Mouse (Mus musculus): ENCODE results near the gene Slc30a4.

Gene Slc30a4

GRCm38 (mm10) chr2:122702181-122703036 lies at the start of gene Slc30a4:
TSS of gene Slc30a4 (minus strand) at chr2:122702663.
- peak; percentile 14 to 60 for DNase-seq (ENCODE audit: low spot score in 2 of 2)

GRCm38 (mm10) chr2:122746461-122746860 lies 44.0 kb upstream of the Slc30a4 start:
- DNase-seq (ENCODE audit: low spot score in 2 of 2) = no peak

- no peak for DNase-seq (ENCODE audit: low spot score in 2 of 2)
Measured at GRCm38 (mm10) chr2:122739023-122739422, 36.6 kb upstream of the Slc30a4 start.

- DNase-seq (ENCODE audit: low spot score in 2 of 2) = peak; percentile 77 to 90
Measured at GRCm38 (mm10) chr2:122737894-122738830, 35.7 kb upstream of the Slc30a4 start, which contains the start of gene Bloc1s6. TSS of gene Bloc1s6 (plus strand) at chr2:122738503.

- no peak for DNase-seq (ENCODE audit: low spot score in 2 of 2)
Measured at GRCm38 (mm10) chr2:122731456-122731855, 29.0 kb upstream of the Slc30a4 start.

- DNase-seq (ENCODE audit: low spot score in 2 of 2) = peak; percentile 24 to 70
Measured at GRCm38 (mm10) chr2:122725604-122726003, 23.1 kb upstream of the Slc30a4 start.

- no peak for DNase-seq (ENCODE audit: low spot score in 2 of 2)
Measured at GRCm38 (mm10) chr2:122720564-122720963, 18.1 kb upstream of the Slc30a4 start.

GRCm38 (mm10) chr2:122719232-122719631 lies 16.8 kb upstream of the Slc30a4 start:
- no peak for DNase-seq (ENCODE audit: low spot score in 2 of 2)

GRCm38 (mm10) chr2:122716301-122716842 lies 13.9 kb upstream of the Slc30a4 start:
- no peak for DNase-seq (ENCODE audit: low spot score in 2 of 2)

GRCm38 (mm10) chr2:122715148-122715692 lies 12.8 kb upstream of the Slc30a4 start:
- DNase-seq (ENCODE audit: low spot score in 2 of 2) = no peak

GRCm38 (mm10) chr2:122712848-122713247 lies 10.4 kb upstream of the Slc30a4 start:
- DNase-seq (ENCODE audit: low spot score in 2 of 2) = no peak

GRCm38 (mm10) chr2:122711911-122712310 lies 9.4 kb upstream of the Slc30a4 start:
- DNase-seq (ENCODE audit: low spot score in 2 of 2) = no peak

GRCm38 (mm10) chr2:122709156-122709555 lies 6.7 kb upstream of the Slc30a4 start:
- no peak for DNase-seq (ENCODE audit: low spot score in 2 of 2)

- no peak for DNase-seq (ENCODE audit: low spot score in 2 of 2)
Measured at GRCm38 (mm10) chr2:122708080-122708479, 5.6 kb upstream of the Slc30a4 start.

- no peak for DNase-seq (ENCODE audit: low spot score in 2 of 2)
Measured at GRCm38 (mm10) chr2:122704572-122704971, 2.1 kb upstream of the Slc30a4 start.

GRCm38 (mm10) chr2:122701871-122702180 lies 637 bp downstream of the Slc30a4 start:
- DNase-seq (ENCODE audit: low spot score in 2 of 2) = no peak

GRCm38 (mm10) chr2:122701012-122701411 lies 1.5 kb downstream of the Slc30a4 start:
- DNase-seq (ENCODE audit: low spot score in 2 of 2) = no peak

GRCm38 (mm10) chr2:122697526-122697925 lies 4.9 kb downstream of the Slc30a4 start:
- no peak for DNase-seq (ENCODE audit: low spot score in 2 of 2)

- DNase-seq (ENCODE audit: low spot score in 2 of 2) = no peak
Measured at GRCm38 (mm10) chr2:122686665-122687064, 15.8 kb downstream of the Slc30a4 start.

- DNase-seq (ENCODE audit: low spot score in 2 of 2) = no peak
Measured at GRCm38 (mm10) chr2:122683641-122684040, 18.8 kb downstream of the Slc30a4 start.

- no peak for DNase-seq (ENCODE audit: low spot score in 2 of 2)
Measured at GRCm38 (mm10) chr2:122682520-122682919, 19.9 kb downstream of the Slc30a4 start.
